Mouse (Mus musculus): Measurements from ENCODE around the gene Ptpn9. TPM values are rescaled to one million over a fixed set of nuclear protein-coding genes. Genes with fewer than 3 reads are reported as not detected.

Gene Ptpn9
- total and polyA plus RNA-seq, 3 experiments, result 10.4 to 21.3 (median 10.4) TPM

- H3K9me3 ChIP-seq (replicated peaks; ENCODE audit: low read length), result peaks cover 4% of the 10 kb centered on the region
- no peak for DNase-seq (ENCODE audit: extremely low read depth)
- in situ Hi-C loops (cut with MboI; ENCODE audit: low pct_ligation_motif_present, low pct_unique_long_range_greater_than_20kb, low sequenced_read_pairs), result no loop called here
- no peak overlapping the region for H3K4me2 ChIP-seq (ENCODE audit: insufficient read depth, low read depth, poor library complexity, severe bottlenecking)
- H3K4me3 ChIP-seq (replicated peaks in 1 of 3; ENCODE audit: low read depth in 2 of 3, low read length in 2 of 3, poor library complexity in 1 of 3), result no peak overlapping the region
- dilution Hi-C loops (cut with MboI; ENCODE audit: extremely low pct_ligation_motif_present, extremely low pct_unique_long_range_greater_than_20kb, low sequenced_read_pairs), result no loop called here
- no peak overlapping the region for H3K27ac ChIP-seq (ENCODE audit: insufficient read depth, low read depth)
- no peaks in the 10 kb centered on the region for H3K79me2 ChIP-seq (replicated peaks; ENCODE audit: control insufficient read depth, extremely low read depth, insufficient read depth, poor library complexity, severe bottlenecking)
- H3K36me3 ChIP-seq (replicated peaks in 1 of 2; ENCODE audit: control insufficient read depth in 1 of 2, insufficient read depth in 1 of 2, low read length in 1 of 2), result peaks cover 17 to 60% of the 10 kb centered on the region in 2 experiments
- TF ChIP-seq POLR2A (IDR thresholded peaks at IDR 0.05; ENCODE audit: low read depth, low read length) (no peak), RCOR1 (conservative IDR thresholded peaks at IDR 0.05; ENCODE audit: low read depth, low read length) (no peak), MAFK (IDR thresholded peaks at IDR 0.05; ENCODE audit: insufficient replicate concordance, low read length) (no peak), E2F4 (IDR thresholded peaks at IDR 0.05; ENCODE audit: insufficient replicate concordance, low read depth, low read length) (no peak), MYC (IDR thresholded peaks at IDR 0.05; ENCODE audit: low read depth, low read length) (no peak), ZKSCAN1 (IDR thresholded peaks at IDR 0.05; ENCODE audit: borderline replicate concordance, low read depth, low read length) (no peak), ETS1 (conservative IDR thresholded peaks at IDR 0.05; ENCODE audit: low read depth, low read length) (no peak), ELF1 (IDR thresholded peaks at IDR 0.05; ENCODE audit: low read depth, low read length) (no peak), CHD1 (IDR thresholded peaks at IDR 0.05; ENCODE audit: low read depth, low read length) (no peak), USF2 (conservative IDR thresholded peaks at IDR 0.05; ENCODE audit: low read depth, low read length) (no peak), KAT2A (IDR thresholded peaks at IDR 0.05; ENCODE audit: insufficient replicate concordance, low read length) (no peak), ZMIZ1 (IDR thresholded peaks at IDR 0.05; ENCODE audit: low read depth, low read length) (no peak)
- no peaks in the 10 kb centered on the region for H3K4me1 ChIP-seq (ENCODE audit: control insufficient read depth in 1 of 2, insufficient read depth in 2 of 2)
- no peaks in the 10 kb centered on the region for H3K27me3 ChIP-seq (replicated peaks)
- H3K9ac ChIP-seq (ENCODE audit: insufficient read depth, low read depth), result no peak overlapping the region
Observed at GRCm38 (mm10) chr9:57031756-57032155, 37.0 kb downstream of the Ptpn9 start.

GRCm38 (mm10) chr9:57056237-57056636 lies 61.5 kb downstream of the Ptpn9 start:
- H3K4me1 ChIP-seq (ENCODE audit: control insufficient read depth in 1 of 2, insufficient read depth in 2 of 2), result no peaks in the 10 kb centered on the region
- no peak overlapping the region for H3K27ac ChIP-seq (ENCODE audit: insufficient read depth, low read depth)
- no peaks in the 10 kb centered on the region for H3K27me3 ChIP-seq (replicated peaks)
- H3K4me2 ChIP-seq (ENCODE audit: insufficient read depth, low read depth, poor library complexity, severe bottlenecking), result no peak overlapping the region
- dilution Hi-C loops (cut with MboI; ENCODE audit: extremely low pct_ligation_motif_present, extremely low pct_unique_long_range_greater_than_20kb, low sequenced_read_pairs) (no loop called here), in situ Hi-C loops (cut with MboI; ENCODE audit: low pct_ligation_motif_present, low pct_unique_long_range_greater_than_20kb, low sequenced_read_pairs) (loop anchor here (5.0 kb wide), 1 partner anchor 76 kb away; the partner anchor contains the start of gene Man2c1)
- DNase-seq (ENCODE audit: extremely low read depth), result peak; percentile 61
- H3K4me3 ChIP-seq (replicated peaks in 1 of 3; ENCODE audit: low read depth in 2 of 3, low read length in 2 of 3, poor library complexity in 1 of 3), result no peak overlapping the region
- H3K79me2 ChIP-seq (replicated peaks; ENCODE audit: control insufficient read depth, extremely low read depth, insufficient read depth, poor library complexity, severe bottlenecking), result no peaks in the 10 kb centered on the region
- TF ChIP-seq CTCF (conservative IDR thresholded peaks at IDR 0.05 in 1 of 2, IDR thresholded peaks at IDR 0.05 in 1 of 2; ENCODE audit: low read depth in 2 of 2, low read length in 2 of 2) (peak; percentile 31 to 70; a peak in 3 of 4 replicates), RAD21 (IDR thresholded peaks at IDR 0.05; ENCODE audit: low read depth, low read length) (peak; percentile 59), JUND (conservative IDR thresholded peaks at IDR 0.05; ENCODE audit: low read depth, low read length) (no peak), SMC3 (IDR thresholded peaks at IDR 0.05; ENCODE audit: low read depth, low read length) (peak; percentile 65)
- H3K9me3 ChIP-seq (replicated peaks; ENCODE audit: low read length), result no peaks in the 10 kb centered on the region
- no peak overlapping the region for H3K9ac ChIP-seq (ENCODE audit: insufficient read depth, low read depth)
- H3K36me3 ChIP-seq (replicated peaks in 1 of 2; ENCODE audit: control insufficient read depth in 1 of 2, insufficient read depth in 1 of 2, low read length in 1 of 2), result peaks cover 16 to 64% of the 10 kb centered on the region in 2 experiments

All from CH12.LX (cell line).